9 mouse cellular contexts compared by ENCODE assay signal in genomic region chr6:24348481-24349062, GRCm38 (mm10).
DNase-seq lines count a peak whose midpoint lies in the region; ATAC-seq and TF ChIP-seq lines count a peak whose summit lies in the region.
"Had no signal": no experiment of that assay in that cellular context is flagged by ENCODE, and none has a peak within 500 bp of the region (broad histone marks: within the 10 kb centered on the region; RNA-seq: fewer than 3 reads in every experiment).

No protein-coding gene starts in this region.

- no peaks in the 10 kb centered on the region for H3K27me3 ChIP-seq in heart, embryonic 14.5 days (ENCODE audit: control insufficient read depth, insufficient read depth, low read length)
- H3K27me3 ChIP-seq in lung, postnatal 0 days (replicated peaks; ENCODE audit: insufficient read depth, low read length), result no peaks in the 10 kb centered on the region
- no peaks in the 10 kb centered on the region for H3K27me3 ChIP-seq in hindbrain, postnatal 0 days (ENCODE audit: insufficient read depth, low read length)
- H3K27me3 ChIP-seq in neural tube, embryonic 15.5 days (replicated peaks), result no peaks in the 10 kb centered on the region

- no peak overlapping the region for H3K27ac ChIP-seq in heart, embryonic 14.5 days (replicated peaks in 1 of 2; ENCODE audit: control insufficient read depth in 1 of 2, insufficient read depth in 1 of 2, low read depth in 2 of 2, low read length in 2 of 2)
- peak overlapping the region; percentile 11 for H3K27ac ChIP-seq in lung, postnatal 0 days (ENCODE audit: low read length)
- H3K27ac ChIP-seq in hindbrain, postnatal 0 days, result no peak overlapping the region
- no peak overlapping the region for H3K27ac ChIP-seq in neural tube, embryonic 15.5 days (replicated peaks)

- H3K36me3 ChIP-seq in heart, embryonic 14.5 days (ENCODE audit: control insufficient read depth, insufficient read depth, low read length), result no peaks in the 10 kb centered on the region
- no peaks in the 10 kb centered on the region for H3K36me3 ChIP-seq in lung, postnatal 0 days (ENCODE audit: insufficient read depth, low read length)
- H3K36me3 ChIP-seq in hindbrain, postnatal 0 days (ENCODE audit: insufficient read depth, low read length), result no peaks in the 10 kb centered on the region
- no peaks in the 10 kb centered on the region for H3K36me3 ChIP-seq in neural tube, embryonic 15.5 days

- TF ChIP-seq CTCF in lung, postnatal 0 days (IDR thresholded peaks at IDR 0.05), result no peak
- TF ChIP-seq CTCF in hindbrain, postnatal 0 days (IDR thresholded peaks at IDR 0.05; ENCODE audit: low read depth), result no peak

- ATAC-seq in heart, embryonic 14.5 days (ENCODE audit: insufficient number of reproducible peaks, insufficient read depth, low FRiP score, low read depth), result no peak
- ATAC-seq in lung, postnatal 0 days, result peak; percentile 65
- no peak for ATAC-seq in hindbrain, postnatal 0 days
- ATAC-seq in neural tube, embryonic 15.5 days (ENCODE audit: low FRiP score), result no peak

- H3K9ac ChIP-seq in heart, embryonic 14.5 days (ENCODE audit: low read length), result no peak overlapping the region
- no peak overlapping the region for H3K9ac ChIP-seq in lung, postnatal 0 days (replicated peaks; ENCODE audit: low read depth)
- no peak overlapping the region for H3K9ac ChIP-seq in hindbrain, postnatal 0 days (replicated peaks; ENCODE audit: low read length)
- H3K9ac ChIP-seq in neural tube, embryonic 15.5 days (replicated peaks), result no peak overlapping the region

- H3K4me3 ChIP-seq in heart, embryonic 14.5 days (ENCODE audit: control insufficient read depth in 1 of 2, insufficient read depth in 1 of 2, low read depth in 1 of 2, low read length in 2 of 2), result no peak overlapping the region
- no peak overlapping the region for H3K4me3 ChIP-seq in lung, postnatal 0 days (ENCODE audit: low read depth, low read length)
- H3K4me3 ChIP-seq in hindbrain, postnatal 0 days (ENCODE audit: low read length), result 0 out of 2 replicates have a peak overlapping the region, but pooled peaks have one; percentile 1
- no peak overlapping the region for H3K4me3 ChIP-seq in neural tube, embryonic 15.5 days (replicated peaks)

- H3K9me3 ChIP-seq in heart, embryonic 14.5 days (ENCODE audit: control insufficient read depth, low read length), result no peaks in the 10 kb centered on the region
- H3K9me3 ChIP-seq in lung, postnatal 0 days (ENCODE audit: low read length), result no peaks in the 10 kb centered on the region
- H3K9me3 ChIP-seq in hindbrain, postnatal 0 days (ENCODE audit: low read length), result no peaks in the 10 kb centered on the region
- H3K9me3 ChIP-seq in neural tube, embryonic 15.5 days (replicated peaks), result no peaks in the 10 kb centered on the region

- no peak for TF ChIP-seq EP300 in lung, postnatal 0 days (IDR thresholded peaks at IDR 0.05)

- no peak for DNase-seq in heart, adult 11 months
- DNase-seq in lung, postnatal 0 days (ENCODE audit: low spot score), result peak; percentile 48
- DNase-seq in lung, postnatal 14 days, result no peak
- DNase-seq in hindbrain, postnatal 0 days (ENCODE audit: low spot score), result no peak
- no peak for DNase-seq in urinary bladder, postnatal 14 days (ENCODE audit: low spot score)
- DNase-seq in urinary bladder, postnatal 25 days (ENCODE audit: low spot score), result no peak
- DNase-seq: gastrocnemius, postnatal 25 days had no signal

- no peaks in the 10 kb centered on the region for H3K4me1 ChIP-seq in heart, embryonic 14.5 days (ENCODE audit: control insufficient read depth in 2 of 2, insufficient read depth in 2 of 2, low read length in 2 of 2)
- H3K4me1 ChIP-seq in lung, postnatal 0 days (ENCODE audit: insufficient read depth, low read depth, low read length), result no peaks in the 10 kb centered on the region
- no peaks in the 10 kb centered on the region for H3K4me1 ChIP-seq in hindbrain, postnatal 0 days (ENCODE audit: insufficient read depth, low read length)
- peaks cover 7% of the 10 kb centered on the region; the same call in 1 of the 2 replicates for H3K4me1 ChIP-seq in neural tube, embryonic 15.5 days

- WGBS in heart, embryonic 14.5 days, result 71% methylated on average over 8 of the region's 8 CpGs
- 48% methylated on average over 8 of the region's 8 CpGs for WGBS in lung, postnatal 0 days
- WGBS in hindbrain, postnatal 0 days, result 42% methylated on average over 8 of the region's 8 CpGs
- 29% methylated on average over 8 of the region's 8 CpGs for WGBS in neural tube, embryonic 15.5 days

- peak overlapping the region; percentile 25 for H3K4me2 ChIP-seq in heart, embryonic 14.5 days (ENCODE audit: low read length)
- H3K4me2 ChIP-seq in lung, postnatal 0 days (replicated peaks; ENCODE audit: low read depth, low read length), result peak overlapping the region; percentile 3; the same call in 1 of the 2 replicates
- H3K4me2 ChIP-seq in hindbrain, postnatal 0 days (ENCODE audit: low read depth, low read length), result peak overlapping the region; percentile 16; the same call in 1 of the 2 replicates
- peak overlapping the region; percentile 44 for H3K4me2 ChIP-seq in neural tube, embryonic 15.5 days
